Comparison of ENCODE assay signal across 10 mouse cellular contexts in genomic region chr7:140922398-140923069, GRCm38 (mm10). TPM values are rescaled to one million over a fixed set of nuclear protein-coding genes. Genes with fewer than 3 reads are reported as not detected.
DNase-seq lines count a peak whose midpoint lies in the region; ATAC-seq and TF ChIP-seq lines count a peak whose summit lies in the region.
"Had no signal": no experiment of that assay in that cellular context is flagged by ENCODE, and none has a peak within 500 bp of the region (broad histone marks: within the 10 kb centered on the region; RNA-seq: fewer than 3 reads in every experiment).

No protein-coding gene starts in this region.

- ATAC-seq in hindbrain, embryonic 14.5 days (ENCODE audit: low FRiP score) = no peak; the same call in 1 of the 2 replicates
- ATAC-seq in midbrain, postnatal 0 days (ENCODE audit: low FRiP score) = 0 out of 2 replicates have a peak, but pooled peaks have one; percentile 54
- no peak for ATAC-seq in erythroid progenitor cell, adult 5-6 weeks (replicated peaks; ENCODE audit: low FRiP score, poor library complexity, severe bottlenecking)

- peak overlapping the region; percentile 53 for H3K4me3 ChIP-seq in layer of hippocampus, adult 2 months
- H3K4me3 ChIP-seq in bone marrow macrophage, adult 2 months (ENCODE audit: insufficient read depth, low read length) = peak overlapping the region; percentile 45
- peak overlapping the region; percentile 58 for H3K4me3 ChIP-seq in forebrain, embryonic 10.5 days
- H3K4me3 ChIP-seq in hindbrain, embryonic 14.5 days (replicated peaks; ENCODE audit: low read length) = peak overlapping the region; percentile 40
- peak overlapping the region; percentile 40 for H3K4me3 ChIP-seq in midbrain, postnatal 0 days (ENCODE audit: low read depth, low read length)

- H3K4me1 ChIP-seq in bone marrow macrophage, adult 2 months (ENCODE audit: control insufficient read depth, insufficient read depth, low read length) = peaks cover 3% of the 10 kb centered on the region; the same call in 1 of the 2 replicates
- peaks cover 21% of the 10 kb centered on the region for H3K4me1 ChIP-seq in forebrain, embryonic 10.5 days
- H3K4me1 ChIP-seq in hindbrain, embryonic 14.5 days (replicated peaks; ENCODE audit: control insufficient read depth, insufficient read depth, low read length) = peaks cover 11% of the 10 kb centered on the region; the same call in 1 of the 2 replicates
- H3K4me1 ChIP-seq in midbrain, postnatal 0 days (ENCODE audit: insufficient read depth, low read length) = peaks cover 9% of the 10 kb centered on the region; the same call in 1 of the 2 replicates

- TF ChIP-seq CTCF in layer of hippocampus, adult 2 months (conservative IDR thresholded peaks at IDR 0.05) = no peak
- TF ChIP-seq CTCF in bone marrow macrophage, adult 2 months (IDR thresholded peaks at IDR 0.05; ENCODE audit: low read depth, low read length) = no peak
- no peak for TF ChIP-seq CTCF in midbrain, postnatal 0 days (IDR thresholded peaks at IDR 0.05)

- H3K27ac ChIP-seq in layer of hippocampus, adult 2 months = no peak overlapping the region
- H3K27ac ChIP-seq in bone marrow macrophage, adult 2 months (ENCODE audit: insufficient read depth, low read depth, low read length) = no peak overlapping the region
- 0 out of 2 replicates have a peak overlapping the region, but pooled peaks have one; percentile 16 for H3K27ac ChIP-seq in forebrain, embryonic 10.5 days
- no peak overlapping the region for H3K27ac ChIP-seq in hindbrain, embryonic 14.5 days
- no peak overlapping the region for H3K27ac ChIP-seq in midbrain, postnatal 0 days (ENCODE audit: low read depth, low read length)

- peak overlapping the region; percentile 47 for H3K9ac ChIP-seq in hindbrain, embryonic 14.5 days
- peak overlapping the region; percentile 25 for H3K9ac ChIP-seq in midbrain, postnatal 0 days (replicated peaks; ENCODE audit: low read length, poor library complexity, severe bottlenecking)

- H3K27me3 ChIP-seq in forebrain, embryonic 10.5 days (ENCODE audit: poor library complexity, severe bottlenecking) = peaks cover 89% of the 10 kb centered on the region
- H3K27me3 ChIP-seq in hindbrain, embryonic 14.5 days (ENCODE audit: control insufficient read depth, insufficient read depth, low read length) = peaks cover 66% of the 10 kb centered on the region
- H3K27me3 ChIP-seq in midbrain, postnatal 0 days (ENCODE audit: insufficient read depth, low read length) = peaks cover 60% of the 10 kb centered on the region

- no peaks in the 10 kb centered on the region for H3K36me3 ChIP-seq in forebrain, embryonic 10.5 days (replicated peaks)
- no peaks in the 10 kb centered on the region for H3K36me3 ChIP-seq in hindbrain, embryonic 14.5 days (replicated peaks; ENCODE audit: control insufficient read depth, insufficient read depth)
- no peaks in the 10 kb centered on the region for H3K36me3 ChIP-seq in midbrain, postnatal 0 days (ENCODE audit: insufficient read depth, low read length)

- under 1% methylated on average over 49 of the region's 49 CpGs for WGBS in forebrain, embryonic 10.5 days
- under 1% methylated on average over 49 of the region's 49 CpGs for WGBS in hindbrain, embryonic 14.5 days
- WGBS in midbrain, postnatal 0 days = under 1% methylated on average over 49 of the region's 49 CpGs

- peak overlapping the region; percentile 75 for H3K4me2 ChIP-seq in hindbrain, embryonic 14.5 days (replicated peaks)
- peak overlapping the region; percentile 80 for H3K4me2 ChIP-seq in midbrain, postnatal 0 days (ENCODE audit: low read depth, low read length, poor library complexity, severe bottlenecking)

- H3K9me3 ChIP-seq in forebrain, embryonic 10.5 days = no peaks in the 10 kb centered on the region
- no peaks in the 10 kb centered on the region for H3K9me3 ChIP-seq in hindbrain, embryonic 14.5 days (ENCODE audit: control insufficient read depth, low read length)
- no peaks in the 10 kb centered on the region for H3K9me3 ChIP-seq in midbrain, postnatal 0 days (ENCODE audit: low read length)

- no peak for TF ChIP-seq POLR2A in bone marrow macrophage, adult 2 months (IDR thresholded peaks at IDR 0.05; ENCODE audit: borderline replicate concordance, low read depth, low read length)

- no peak for DNase-seq in layer of hippocampus, adult 2 months (ENCODE audit: low spot score in 2 of 2)
- no peak for DNase-seq in layer of hippocampus, adult 9-10 months (ENCODE audit: low spot score)
- peak; percentile 52 for DNase-seq in forebrain, embryonic 10.5 days (ENCODE audit: extremely low spot score, low spot score)
- DNase-seq in hindbrain, embryonic 14.5 days (ENCODE audit: low spot score) = peak; percentile 26
- peak; percentile 25 for DNase-seq in liver
- peak; percentile 45 for DNase-seq in midbrain, postnatal 0 days (ENCODE audit: low spot score)

RNA-seq across cellular contexts. Expression of gene Nlrp6, which starts 1.8 kb away (rescaled TPM):
- under 1 TPM; 0.27 to 0.51 TPM for total RNA-seq in layer of hippocampus, adult 2 months (2021)
- polyA plus RNA-seq in bone marrow macrophage, adult 2 months (2012; ENCODE audit: insufficient read depth, insufficient read length, missing spikeins) = not detected in 2 replicates
- polyA plus RNA-seq in forebrain, embryonic 10.5 days (2016; fragmentation: Nextera tagmentation; extraction: Ambion mirVana) = 0.06 and 0.10 TPM in 2 replicates
- 0.60 and 1.4 TPM in 2 replicates for polyA plus RNA-seq in hindbrain, embryonic 14.5 days (2014; fragmentation: Nextera tagmentation; extraction: Ambion mirVana)
- 0.24 and 0.82 TPM in 2 replicates for total RNA-seq in midbrain, postnatal 0 days (2014; rRNA removed)
- 0.90 and 0.99 TPM in 2 replicates for polyA plus RNA-seq in midbrain, postnatal 0 days (2015; fragmentation: Nextera tagmentation; extraction: Ambion mirVana)
- total RNA-seq in erythroid progenitor cell, adult 5-6 weeks (2015; ENCODE audit: low replicate concordance) = not detected in 2 replicates
- not detected in 2 replicates for total RNA-seq in erythroid progenitor cell, adult 5-6 weeks (2017; ENCODE audit: low replicate concordance)
- total RNA-seq: MEL had no signal

RNA-seq across cellular contexts. Expression of gene Pgghg, which starts 18.7 kb away (rescaled TPM):
- total RNA-seq in layer of hippocampus, adult 2 months (2021) = 1 to 10 TPM; 4.0 to 7.1 TPM
- 11.5 and 13.8 TPM in 2 replicates for polyA plus RNA-seq in bone marrow macrophage, adult 2 months (2012; ENCODE audit: insufficient read depth, insufficient read length, missing spikeins)
- polyA plus RNA-seq in forebrain, embryonic 10.5 days (2016; fragmentation: Nextera tagmentation; extraction: Ambion mirVana) = 14.2 and 14.5 TPM in 2 replicates
- polyA plus RNA-seq in hindbrain, embryonic 14.5 days (2014; fragmentation: Nextera tagmentation; extraction: Ambion mirVana) = 8.2 and 9.2 TPM in 2 replicates
- 7.8 and 10.5 TPM in 2 replicates for total RNA-seq in midbrain, postnatal 0 days (2014; rRNA removed)
- 4.3 and 4.4 TPM in 2 replicates for polyA plus RNA-seq in midbrain, postnatal 0 days (2015; fragmentation: Nextera tagmentation; extraction: Ambion mirVana)
- 0.72 TPM in 1 of 2 replicates, not detected in the other for total RNA-seq in erythroid progenitor cell, adult 5-6 weeks (2015; ENCODE audit: low replicate concordance)
- total RNA-seq in erythroid progenitor cell, adult 5-6 weeks (2017; ENCODE audit: low replicate concordance) = 0.90 and 1.3 TPM in 2 replicates

RNA-seq across cellular contexts. Expression of gene Cox8b, which starts 22.3 kb away (rescaled TPM):
- 1 to 10 TPM in 1 of 2 experiments, not detected in 1; 1.3 TPM for total RNA-seq in layer of hippocampus, adult 2 months (2021)
- polyA plus RNA-seq in bone marrow macrophage, adult 2 months (2012; ENCODE audit: insufficient read depth, insufficient read length, missing spikeins) = 2.2 TPM in 1 of 2 replicates, not detected in the other
- not detected in 2 replicates for polyA plus RNA-seq in forebrain, embryonic 10.5 days (2016; fragmentation: Nextera tagmentation; extraction: Ambion mirVana)
- polyA plus RNA-seq in hindbrain, embryonic 14.5 days (2014; fragmentation: Nextera tagmentation; extraction: Ambion mirVana) = not detected in 2 replicates
- not detected in 2 replicates for total RNA-seq in midbrain, postnatal 0 days (2014; rRNA removed)
- not detected in 2 replicates for polyA plus RNA-seq in midbrain, postnatal 0 days (2015; fragmentation: Nextera tagmentation; extraction: Ambion mirVana)
- not detected in 2 replicates for total RNA-seq in erythroid progenitor cell, adult 5-6 weeks (2015; ENCODE audit: low replicate concordance)
- not detected in 2 replicates for total RNA-seq in erythroid progenitor cell, adult 5-6 weeks (2017; ENCODE audit: low replicate concordance)
- total RNA-seq: MEL had no signal

RNA-seq across cellular contexts. Expression of gene Ifitm5, which starts 27.6 kb away (rescaled TPM):
- not detected for total RNA-seq in layer of hippocampus, adult 2 months (2021)
- polyA plus RNA-seq in bone marrow macrophage, adult 2 months (2012; ENCODE audit: insufficient read depth, insufficient read length, missing spikeins) = 1.8 and 1.9 TPM in 2 replicates
- 2.0 TPM in 2 replicates for polyA plus RNA-seq in forebrain, embryonic 10.5 days (2016; fragmentation: Nextera tagmentation; extraction: Ambion mirVana)
- 0.55 TPM in 1 of 2 replicates, not detected in the other for polyA plus RNA-seq in hindbrain, embryonic 14.5 days (2014; fragmentation: Nextera tagmentation; extraction: Ambion mirVana)
- total RNA-seq in midbrain, postnatal 0 days (2014; rRNA removed) = 0.99 TPM in 1 of 2 replicates, not detected in the other
- 0.63 TPM in 1 of 2 replicates, not detected in the other for polyA plus RNA-seq in midbrain, postnatal 0 days (2015; fragmentation: Nextera tagmentation; extraction: Ambion mirVana)
- total RNA-seq in erythroid progenitor cell, adult 5-6 weeks (2015; ENCODE audit: low replicate concordance) = not detected in 2 replicates
- total RNA-seq in erythroid progenitor cell, adult 5-6 weeks (2017; ENCODE audit: low replicate concordance) = not detected in 2 replicates
- total RNA-seq: layer of hippocampus, postnatal 25 days had no signal

RNA-seq across cellular contexts. Expression of gene Gm45717, which starts 33.2 kb away (rescaled TPM):
- total RNA-seq in layer of hippocampus, adult 2 months (2021) = not detected
- polyA plus RNA-seq in bone marrow macrophage, adult 2 months (2012; ENCODE audit: insufficient read depth, insufficient read length, missing spikeins) = 1.2 and 8.8 TPM in 2 replicates
- 0.33 TPM in 1 of 2 replicates, not detected in the other for polyA plus RNA-seq in forebrain, embryonic 10.5 days (2016; fragmentation: Nextera tagmentation; extraction: Ambion mirVana)
- not detected in 2 replicates for polyA plus RNA-seq in hindbrain, embryonic 14.5 days (2014; fragmentation: Nextera tagmentation; extraction: Ambion mirVana)
- not detected in 2 replicates for total RNA-seq in midbrain, postnatal 0 days (2014; rRNA removed)
- polyA plus RNA-seq in midbrain, postnatal 0 days (2015; fragmentation: Nextera tagmentation; extraction: Ambion mirVana) = 0.81 TPM in 1 of 2 replicates, not detected in the other
- not detected in 2 replicates for total RNA-seq in erythroid progenitor cell, adult 5-6 weeks (2015; ENCODE audit: low replicate concordance)
- total RNA-seq in erythroid progenitor cell, adult 5-6 weeks (2017; ENCODE audit: low replicate concordance) = not detected in 2 replicates
- total RNA-seq: layer of hippocampus, postnatal 25 days; MEL had no signal

Comparison
In these comparisons a context has a peak if more than half of its experiments do, and no peak if none do; other contexts are left out.
1. DNase-seq: peak in forebrain, embryonic 10.5 days (single experiment), hindbrain, embryonic 14.5 days (single experiment), liver (single experiment) and midbrain, postnatal 0 days (single experiment); none in layer of hippocampus, adult 2 months (0 of 2) and layer of hippocampus, adult 9-10 months (single experiment).
2. Peak in every context shown above with its lines, with median percentiles within 50 percentile points of each other: H3K4me3 ChIP-seq.